Mouse (Mus musculus): ENCODE results near the gene Slc35b1. TPM values are rescaled to one million over a fixed set of nuclear protein-coding genes. Genes with fewer than 3 reads are reported as not detected.

Gene Slc35b1
- 85.2 and 90.5 TPM in 2 replicates for polyA plus RNA-seq (2014; fragmentation: Nextera tagmentation; extraction: Ambion mirVana)

DNA sequence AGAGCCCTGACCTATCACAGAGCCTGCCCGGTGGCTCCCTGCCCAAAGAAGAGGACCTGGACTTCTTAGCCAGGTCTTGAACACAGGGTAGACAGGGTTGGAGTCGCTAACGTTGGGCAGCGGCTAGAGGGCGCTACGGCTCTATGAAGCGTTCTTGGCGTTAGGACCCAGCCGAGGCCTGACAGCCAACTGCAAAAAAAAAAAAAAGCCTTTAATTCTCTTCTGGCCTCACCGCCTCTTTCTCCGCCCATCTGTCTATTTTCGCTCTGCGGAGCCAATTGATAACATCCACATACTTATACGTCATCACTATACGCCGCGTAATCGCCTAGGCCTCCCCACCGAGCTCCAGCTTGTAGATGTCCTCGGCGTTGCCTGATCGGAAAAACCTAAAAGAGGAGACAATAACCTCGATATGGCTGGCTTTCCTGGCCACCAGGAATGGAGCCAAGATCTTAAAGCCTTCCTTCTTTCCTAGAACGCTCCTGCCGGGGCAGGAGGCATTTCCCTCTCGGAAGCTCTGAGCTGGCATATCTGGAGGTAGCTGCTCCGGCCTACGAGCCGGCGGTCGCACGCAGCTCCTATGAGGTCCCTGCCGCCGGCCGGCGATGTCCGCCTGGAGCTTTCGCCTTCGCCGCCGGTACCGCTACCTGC, at the start of gene Slc35b1:
Gene Slc35b1 (plus strand): TSS at position 374 of the 654 bp plus-strand sequence.
- Histone ChIP-seq H3K27ac (ENCODE audit: low read depth) (peak within 1 kb of the TSS; percentile 93), H3K9ac (ENCODE audit: low read length) (peak within 1 kb of the TSS; percentile 97), H3K4me2 (ENCODE audit: low read length) (peak within 1 kb of the TSS; percentile 76), H3K4me1 (replicated peaks; ENCODE audit: control insufficient read depth, insufficient read depth, low read length) (peaks cover 6% of the 10 kb centered on the region; the same call in 1 of the 2 replicates), H3K36me3 (ENCODE audit: control insufficient read depth, insufficient read depth, low read length) (peaks cover 52% of the 10 kb centered on the region), H3K27me3 (replicated peaks; ENCODE audit: control insufficient read depth, insufficient read depth, low read length) (no peaks in the 10 kb centered on the region), H3K9me3 (ENCODE audit: control insufficient read depth, low read length) (no peaks in the 10 kb centered on the region), H3K4me3 (ENCODE audit: low read depth, low read length) (peak within 1 kb of the TSS; percentile 99)
- under 1% methylated on average over 42 of the region's 42 CpGs for WGBS
- ATAC-seq (replicated peaks; ENCODE audit: low FRiP score, low TSS enrichment, low read depth) (peak; percentile 96), DNase-seq (ENCODE audit: low spot score) (peak; percentile 100)

DNA sequence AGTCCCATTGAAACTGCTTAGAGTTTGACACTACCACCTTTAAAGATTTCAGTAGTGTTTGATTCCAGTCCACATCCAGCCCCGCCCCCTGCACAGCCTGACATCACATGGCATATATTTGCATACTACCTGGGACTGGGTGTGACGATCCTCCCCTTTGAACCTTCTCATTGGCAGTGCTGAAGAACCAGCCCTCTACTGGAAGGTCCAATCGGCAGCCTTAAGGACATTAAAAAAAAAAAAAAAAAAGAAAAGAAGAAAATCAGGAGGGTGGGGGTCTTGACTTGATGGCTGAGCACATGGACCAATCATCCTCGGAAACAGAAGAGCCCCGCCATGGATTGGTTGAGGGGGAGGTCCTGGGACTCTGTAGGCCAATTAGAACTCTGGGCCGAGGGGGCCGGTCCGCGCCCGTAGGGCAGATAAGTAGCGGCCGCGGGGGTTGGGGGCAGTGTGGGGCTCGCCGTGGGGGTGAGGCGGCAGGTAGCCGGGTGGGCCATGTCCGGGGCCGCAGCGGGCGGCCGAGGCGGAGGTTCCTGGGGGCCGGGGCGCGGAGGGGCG, 47.8 kb upstream of the Slc35b1 start, which contains the start of gene Fam117a:
Gene Fam117a (plus strand): TSS at position 451 of the 561 bp plus-strand sequence.
- H3K9me3 ChIP-seq (ENCODE audit: control insufficient read depth, low read length), result no peaks in the 10 kb centered on the region
- peak within 1 kb of the TSS; percentile 75 for H3K4me2 ChIP-seq (ENCODE audit: low read length)
- ATAC-seq (replicated peaks; ENCODE audit: low FRiP score, low TSS enrichment, low read depth) (peak; percentile 98), DNase-seq (ENCODE audit: low spot score) (peak; percentile 85)
- peak within 1 kb of the TSS; percentile 38; the same call in 1 of the 2 replicates for H3K27ac ChIP-seq (ENCODE audit: low read depth)
- WGBS, result under 1% methylated on average over 26 of the region's 27 CpGs
- peak within 1 kb of the TSS; percentile 68 for H3K9ac ChIP-seq (ENCODE audit: low read length)
- H3K4me3 ChIP-seq (ENCODE audit: low read depth, low read length), result peak within 1 kb of the TSS; percentile 91
- peaks cover 30% of the 10 kb centered on the region; the same call in 1 of the 2 replicates for H3K4me1 ChIP-seq (replicated peaks; ENCODE audit: control insufficient read depth, insufficient read depth, low read length)
- H3K27me3 ChIP-seq (replicated peaks; ENCODE audit: control insufficient read depth, insufficient read depth, low read length), result no peaks in the 10 kb centered on the region
- 0 out of 2 replicates have a peak, but pooled peaks cover 3% of the 10 kb centered on the region for H3K36me3 ChIP-seq (ENCODE audit: control insufficient read depth, insufficient read depth, low read length)

DNA sequence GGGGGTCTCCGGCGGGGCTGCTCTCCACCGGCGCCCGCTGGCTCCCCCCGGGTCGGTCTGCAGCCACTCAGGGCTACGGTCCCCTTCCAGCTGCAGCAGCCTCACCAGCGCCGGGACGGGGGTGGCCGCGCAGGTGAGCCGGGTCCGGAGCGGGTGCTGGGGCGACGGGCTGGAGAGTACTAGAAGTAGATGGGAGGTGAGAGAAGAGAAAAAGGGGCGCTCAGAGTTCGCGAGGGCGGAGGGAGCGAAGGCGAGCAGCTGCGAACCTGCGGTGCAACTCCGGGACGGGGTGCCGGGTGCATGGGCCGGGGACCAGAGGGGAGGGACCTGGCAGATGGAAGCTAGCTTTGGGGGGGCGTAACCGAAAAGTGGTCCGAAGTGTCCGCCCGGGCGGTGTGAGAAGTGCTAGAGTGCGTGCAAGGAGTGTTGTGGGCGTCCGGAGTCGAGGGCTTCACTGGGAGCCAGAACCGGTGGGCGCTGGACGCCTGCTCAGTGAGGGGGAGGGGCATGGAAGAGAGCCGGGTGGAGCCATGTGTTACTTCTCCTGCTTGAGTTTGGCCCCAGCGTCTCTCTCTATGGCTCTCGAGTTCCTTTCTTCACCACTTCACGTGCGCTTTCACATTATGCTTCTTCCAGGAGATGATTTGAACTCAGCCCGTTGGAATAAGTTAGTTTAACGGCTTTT, 47.2 kb upstream of the Slc35b1 start:
- WGBS, result under 1% methylated on average over 42 of the region's 50 CpGs
- Histone ChIP-seq H3K27me3 (replicated peaks; ENCODE audit: control insufficient read depth, insufficient read depth, low read length) (no peaks in the 10 kb centered on the region), H3K4me1 (replicated peaks; ENCODE audit: control insufficient read depth, insufficient read depth, low read length) (peaks cover 30% of the 10 kb centered on the region; the same call in 1 of the 2 replicates), H3K4me2 (ENCODE audit: low read length) (peak overlapping the region; percentile 75), H3K4me3 (ENCODE audit: low read depth, low read length) (peak overlapping the region; percentile 91), H3K27ac (ENCODE audit: low read depth) (peak overlapping the region; percentile 38; the same call in 1 of the 2 replicates), H3K9me3 (ENCODE audit: control insufficient read depth, low read length) (no peaks in the 10 kb centered on the region), H3K36me3 (ENCODE audit: control insufficient read depth, insufficient read depth, low read length) (0 out of 2 replicates have a peak, but pooled peaks cover 3% of the 10 kb centered on the region), H3K9ac (ENCODE audit: low read length) (peak overlapping the region; percentile 68)
- peak; percentile 91 for DNase-seq (ENCODE audit: low spot score)
- peak; percentile 74 for ATAC-seq (replicated peaks; ENCODE audit: low FRiP score, low TSS enrichment, low read depth)

DNA sequence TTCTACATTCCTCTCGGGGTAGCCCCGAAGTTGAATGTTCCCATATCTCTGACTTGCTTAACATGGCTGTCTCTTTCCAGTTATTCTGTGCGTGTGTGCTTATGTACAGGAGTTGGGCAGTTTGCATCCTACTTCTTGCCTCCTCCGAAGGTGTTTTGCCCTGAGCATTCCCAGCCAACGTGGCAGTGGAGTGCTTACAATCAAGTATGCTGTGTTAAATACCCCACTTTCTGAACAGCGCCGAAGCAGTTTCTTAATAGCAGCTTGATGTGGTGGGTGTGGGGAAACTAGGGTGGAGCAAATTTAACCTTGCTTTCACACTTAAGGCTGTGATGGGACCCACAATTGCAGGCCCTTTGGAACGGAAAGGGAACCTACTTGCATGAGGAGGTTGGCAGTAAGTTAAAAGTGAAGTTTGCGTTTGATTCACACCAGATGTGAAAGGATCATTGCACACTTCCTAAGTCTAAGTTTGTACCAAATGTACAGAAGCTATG, 46.6 kb upstream of the Slc35b1 start:
- H3K27me3 ChIP-seq (replicated peaks; ENCODE audit: control insufficient read depth, insufficient read depth, low read length), result no peaks in the 10 kb centered on the region
- 0 out of 2 replicates have a peak, but pooled peaks cover 3% of the 10 kb centered on the region for H3K36me3 ChIP-seq (ENCODE audit: control insufficient read depth, insufficient read depth, low read length)
- WGBS, result 20% methylated on average over 9 of the region's 9 CpGs
- peaks cover 30% of the 10 kb centered on the region; the same call in 1 of the 2 replicates for H3K4me1 ChIP-seq (replicated peaks; ENCODE audit: control insufficient read depth, insufficient read depth, low read length)
- H3K9ac ChIP-seq (ENCODE audit: low read length), result peak overlapping the region; percentile 68
- H3K27ac ChIP-seq (ENCODE audit: low read depth), result no peak overlapping the region
- ATAC-seq (replicated peaks; ENCODE audit: low FRiP score, low TSS enrichment, low read depth), result no peak
- no peaks in the 10 kb centered on the region for H3K9me3 ChIP-seq (ENCODE audit: control insufficient read depth, low read length)
- H3K4me3 ChIP-seq (ENCODE audit: low read depth, low read length), result peak overlapping the region; percentile 91
- H3K4me2 ChIP-seq (ENCODE audit: low read length), result peak overlapping the region; percentile 75
- no peak for DNase-seq (ENCODE audit: low spot score)

DNA sequence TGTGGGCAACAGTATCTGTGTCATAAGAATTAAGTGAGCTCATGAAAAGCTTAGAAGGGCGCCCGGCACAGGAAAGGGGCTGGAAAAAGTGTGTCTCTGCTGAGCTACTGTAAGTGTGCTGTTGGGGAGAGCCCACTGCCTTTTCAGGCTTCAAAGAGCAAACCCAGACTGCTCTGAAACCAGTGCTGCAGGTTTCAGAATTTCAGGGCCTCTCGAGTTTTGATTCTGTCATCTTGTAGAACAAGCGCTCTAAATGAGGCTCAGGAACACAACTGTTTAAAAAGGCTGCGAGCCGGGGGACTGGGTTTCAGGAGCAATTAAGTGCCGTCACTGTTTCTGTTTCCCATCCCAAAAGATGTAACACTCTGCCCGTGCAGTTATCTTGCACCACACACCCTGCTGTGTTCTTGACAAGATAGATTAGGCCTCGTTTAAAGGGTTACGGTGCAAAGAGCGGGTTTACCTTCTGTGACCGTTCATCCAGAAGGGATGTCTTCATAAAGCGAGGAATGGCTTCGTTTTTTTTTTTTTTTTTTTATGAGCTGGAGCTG, 44.9 kb upstream of the Slc35b1 start:
- H3K27me3 ChIP-seq (replicated peaks; ENCODE audit: control insufficient read depth, insufficient read depth, low read length), result no peaks in the 10 kb centered on the region
- H3K9ac ChIP-seq (ENCODE audit: low read length), result no peak overlapping the region
- H3K36me3 ChIP-seq (ENCODE audit: control insufficient read depth, insufficient read depth, low read length), result 0 out of 2 replicates have a peak, but pooled peaks cover 3% of the 10 kb centered on the region
- no peak for ATAC-seq (replicated peaks; ENCODE audit: low FRiP score, low TSS enrichment, low read depth)
- no peak overlapping the region for H3K27ac ChIP-seq (ENCODE audit: low read depth)
- 12% methylated on average over 14 of the region's 14 CpGs for WGBS
- H3K4me3 ChIP-seq (ENCODE audit: low read depth, low read length), result no peak overlapping the region
- DNase-seq (ENCODE audit: low spot score), result no peak
- peaks cover 30% of the 10 kb centered on the region; the same call in 1 of the 2 replicates for H3K4me1 ChIP-seq (replicated peaks; ENCODE audit: control insufficient read depth, insufficient read depth, low read length)
- H3K4me2 ChIP-seq (ENCODE audit: low read length), result peak overlapping the region; percentile 22
- no peaks in the 10 kb centered on the region for H3K9me3 ChIP-seq (ENCODE audit: control insufficient read depth, low read length)

DNA sequence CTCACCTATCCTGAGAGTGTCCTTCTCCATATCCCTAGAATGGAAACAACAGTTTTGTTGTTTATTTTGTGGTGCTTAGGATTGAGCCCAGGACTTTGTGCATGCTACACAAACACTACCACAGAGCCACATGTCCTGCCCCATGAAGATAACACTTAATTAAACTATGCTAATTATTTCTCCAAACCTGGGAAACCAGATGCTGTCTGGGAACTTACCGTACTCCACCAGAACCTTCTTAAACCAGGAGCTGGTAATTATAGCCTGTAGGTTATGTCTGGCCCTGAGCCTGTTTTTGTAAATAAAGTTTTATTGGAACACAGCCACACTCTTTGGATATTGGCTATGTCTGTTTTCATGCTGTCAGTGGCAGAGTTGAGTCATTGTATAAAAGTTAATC, 44.2 kb upstream of the Slc35b1 start:
- DNase-seq (ENCODE audit: low spot score) (no peak), ATAC-seq (replicated peaks; ENCODE audit: low FRiP score, low TSS enrichment, low read depth) (no peak)
- H3K27ac ChIP-seq (ENCODE audit: low read depth), result no peak overlapping the region
- H3K4me3 ChIP-seq (ENCODE audit: low read depth, low read length), result no peak overlapping the region
- peaks cover 30% of the 10 kb centered on the region; the same call in 1 of the 2 replicates for H3K4me1 ChIP-seq (replicated peaks; ENCODE audit: control insufficient read depth, insufficient read depth, low read length)
- 0 out of 2 replicates have a peak, but pooled peaks cover 3% of the 10 kb centered on the region for H3K36me3 ChIP-seq (ENCODE audit: control insufficient read depth, insufficient read depth, low read length)
- H3K9me3 ChIP-seq (ENCODE audit: control insufficient read depth, low read length), result no peaks in the 10 kb centered on the region
- WGBS, result 80% methylated on average over 1 of the region's 1 CpGs
- H3K27me3 ChIP-seq (replicated peaks; ENCODE audit: control insufficient read depth, insufficient read depth, low read length), result no peaks in the 10 kb centered on the region
- H3K4me2 ChIP-seq (ENCODE audit: low read length), result peak overlapping the region; percentile 3; the same call in 1 of the 2 replicates
- H3K9ac ChIP-seq (ENCODE audit: low read length), result no peak overlapping the region

DNA sequence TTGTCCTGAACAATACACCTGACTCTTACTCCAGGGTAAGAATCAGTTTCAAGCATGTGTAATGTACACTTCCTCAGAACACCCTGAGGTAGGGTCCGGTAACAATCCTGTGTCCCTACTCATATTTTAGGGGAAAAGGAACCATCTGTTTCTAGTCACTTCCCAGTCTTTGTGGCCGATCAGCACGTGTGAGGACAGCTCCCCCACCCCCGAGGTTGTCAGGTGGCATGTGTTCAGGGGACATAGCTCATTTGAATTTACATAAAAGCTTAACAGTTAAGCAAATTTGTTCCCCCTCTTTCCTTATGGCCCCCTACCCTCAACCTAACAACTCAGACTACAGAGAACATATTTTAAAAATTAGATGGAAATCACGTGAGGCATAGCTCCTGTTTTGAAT, 43.8 kb upstream of the Slc35b1 start:
- Histone ChIP-seq H3K9ac (ENCODE audit: low read length) (no peak overlapping the region), H3K36me3 (ENCODE audit: control insufficient read depth, insufficient read depth, low read length) (0 out of 2 replicates have a peak, but pooled peaks cover 3% of the 10 kb centered on the region), H3K4me2 (ENCODE audit: low read length) (0 out of 2 replicates have a peak overlapping the region, but pooled peaks have one; percentile 3), H3K4me3 (ENCODE audit: low read depth, low read length) (no peak overlapping the region), H3K27ac (ENCODE audit: low read depth) (no peak overlapping the region), H3K9me3 (ENCODE audit: control insufficient read depth, low read length) (no peaks in the 10 kb centered on the region), H3K27me3 (replicated peaks; ENCODE audit: control insufficient read depth, insufficient read depth, low read length) (no peaks in the 10 kb centered on the region), H3K4me1 (replicated peaks; ENCODE audit: control insufficient read depth, insufficient read depth, low read length) (peaks cover 30% of the 10 kb centered on the region; the same call in 1 of the 2 replicates)
- DNase-seq (ENCODE audit: low spot score) (no peak), ATAC-seq (replicated peaks; ENCODE audit: low FRiP score, low TSS enrichment, low read depth) (no peak)
- 58% methylated on average over 5 of the region's 5 CpGs for whole genome bisulfite sequencing

DNA sequence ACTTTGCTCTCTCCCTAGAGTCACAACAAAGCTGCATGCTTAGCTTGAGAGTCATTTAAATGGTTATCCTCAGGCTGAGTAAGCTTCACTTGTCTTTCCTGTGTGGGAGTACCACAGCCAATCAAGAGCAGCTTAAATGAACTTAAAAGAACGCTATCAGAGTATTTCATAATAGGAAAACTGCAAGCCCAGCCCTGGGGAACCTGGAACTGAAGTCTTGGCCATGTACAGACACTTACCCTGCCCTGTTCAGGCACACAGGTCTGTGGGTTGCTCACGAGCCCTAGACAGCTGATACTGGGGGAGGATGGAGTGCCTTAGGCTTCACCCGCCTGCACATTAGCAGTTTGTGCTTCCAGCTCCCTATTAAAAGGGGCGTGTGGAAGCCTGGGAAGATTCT, 41.3 kb upstream of the Slc35b1 start:
- H3K9me3 ChIP-seq (ENCODE audit: control insufficient read depth, low read length), result no peaks in the 10 kb centered on the region
- no peak overlapping the region for H3K9ac ChIP-seq (ENCODE audit: low read length)
- H3K4me2 ChIP-seq (ENCODE audit: low read length), result no peak overlapping the region
- no peak overlapping the region for H3K27ac ChIP-seq (ENCODE audit: low read depth)
- no peak overlapping the region for H3K4me3 ChIP-seq (ENCODE audit: low read depth, low read length)
- peaks cover 10% of the 10 kb centered on the region; the same call in 1 of the 2 replicates for H3K36me3 ChIP-seq (ENCODE audit: control insufficient read depth, insufficient read depth, low read length)
- DNase-seq (ENCODE audit: low spot score), result no peak
- H3K27me3 ChIP-seq (replicated peaks; ENCODE audit: control insufficient read depth, insufficient read depth, low read length), result no peaks in the 10 kb centered on the region
- no peak for ATAC-seq (replicated peaks; ENCODE audit: low FRiP score, low TSS enrichment, low read depth)
- H3K4me1 ChIP-seq (replicated peaks; ENCODE audit: control insufficient read depth, insufficient read depth, low read length), result peaks cover 18% of the 10 kb centered on the region; the same call in 1 of the 2 replicates
- 75% methylated on average over 4 of the region's 4 CpGs for WGBS
